Mouse (Mus musculus): ENCODE results near the gene Dlgap5.

Dlgap5 gene

DNA sequence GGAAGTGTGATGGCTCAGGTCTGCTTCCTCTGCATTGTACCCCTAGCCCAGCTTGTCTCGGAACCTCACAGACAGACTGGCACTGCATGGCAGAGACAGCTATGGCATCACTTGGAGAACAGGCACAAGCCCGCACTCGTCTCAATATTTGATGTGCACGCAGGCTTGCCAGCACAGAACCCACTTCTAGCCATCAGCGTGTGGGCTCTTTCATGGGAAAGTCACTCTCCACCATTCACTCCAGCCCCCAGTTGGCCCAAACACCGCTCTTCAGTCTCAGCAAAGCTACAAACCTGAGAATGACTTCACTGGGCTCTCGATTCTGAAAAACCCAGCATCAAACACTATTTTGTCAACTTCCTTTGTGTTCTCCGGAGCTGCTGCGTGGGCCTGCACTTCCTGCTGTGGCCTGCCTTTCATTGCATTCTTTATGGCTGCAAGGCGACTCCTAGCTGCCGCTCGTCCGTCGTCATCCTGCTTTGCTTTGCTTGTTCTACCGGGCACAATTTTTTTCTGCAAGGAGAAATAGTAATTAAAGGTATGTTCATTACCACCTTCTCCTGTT is 22.7 kb downstream of the Dlgap5 start:
- DNase-seq (ENCODE audit: low read depth, low spot score) = no peak

DNA sequence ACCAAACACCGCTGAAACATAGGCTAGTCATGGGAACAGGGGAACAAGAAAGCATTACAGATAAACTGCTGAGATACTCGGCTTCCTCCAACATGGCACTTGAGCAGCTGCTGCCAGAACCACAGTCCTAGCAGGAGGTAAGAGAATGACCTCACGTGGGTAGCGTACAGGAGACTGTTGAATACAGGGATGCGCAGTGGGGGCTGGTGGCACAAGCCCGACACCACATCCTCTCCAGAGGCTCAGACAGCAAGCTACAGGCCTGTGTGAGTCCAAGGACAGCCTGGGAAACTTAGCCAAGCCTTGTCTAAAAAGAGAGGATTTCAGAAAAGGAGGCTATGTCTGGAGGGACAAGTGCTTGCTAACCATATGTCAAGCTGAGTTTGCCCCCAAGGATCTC is 23.2 kb downstream of the Dlgap5 start:
- DNase-seq (ENCODE audit: low read depth, low spot score) = no peak

GRCm38 (mm10) chr14:47393354-47394094 is 24.7 kb downstream of the Dlgap5 start:
- DNase-seq (ENCODE audit: low read depth, low spot score) = no peak

- no peak for DNase-seq (ENCODE audit: low read depth, low spot score)
These were observed 32.1 kb downstream of the Dlgap5 start for GRCm38 (mm10) chr14:47386125-47386524.

- no peak for DNase-seq (ENCODE audit: low read depth, low spot score)
These were observed 33.6 kb downstream of the Dlgap5 start for GRCm38 (mm10) chr14:47384653-47385052.

GRCm38 (mm10) chr14:47383911-47384310 is 34.3 kb downstream of the Dlgap5 start:
- DNase-seq (ENCODE audit: low read depth, low spot score) = no peak

DNA sequence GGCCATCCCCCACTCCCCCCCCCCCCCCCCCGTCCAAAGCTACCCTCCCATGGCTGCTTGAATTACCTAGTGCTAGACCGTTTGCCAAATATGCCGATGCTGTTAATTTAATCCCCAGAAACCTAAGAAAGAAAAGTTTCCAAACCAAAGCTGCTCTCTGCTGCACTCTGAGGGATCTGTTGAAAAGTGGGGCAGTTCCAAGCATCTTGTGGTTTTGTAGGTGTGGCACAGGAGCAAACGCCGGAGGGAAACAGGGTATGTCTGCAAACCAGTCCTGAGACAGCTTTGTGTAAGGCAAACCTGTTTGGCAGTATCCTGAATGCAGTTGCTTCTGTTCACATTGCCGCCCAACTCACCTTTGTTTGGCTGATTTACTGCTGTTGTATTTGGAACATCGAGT is 39.9 kb downstream of the Dlgap5 start:
- DNase-seq (ENCODE audit: low read depth, low spot score) = no peak

DNA sequence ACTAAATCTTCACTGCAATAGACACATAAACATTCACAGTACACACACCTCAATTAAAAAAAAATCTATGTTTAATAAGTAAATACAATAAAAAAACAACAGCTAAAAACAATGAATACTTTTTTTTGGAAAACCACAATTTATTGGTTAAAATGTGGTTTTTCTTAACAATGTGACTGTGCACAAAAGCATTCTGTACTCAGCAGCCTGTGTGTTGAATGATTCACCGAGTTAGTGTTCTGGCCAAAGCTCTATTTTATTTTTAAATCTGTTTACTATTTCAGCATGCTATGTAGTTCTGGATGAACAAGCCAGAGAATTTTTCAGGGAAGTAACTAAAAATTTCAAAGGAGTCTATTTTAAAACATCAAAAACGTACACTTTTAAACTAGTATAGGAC is 41.7 kb downstream of the Dlgap5 start:
- DNase-seq (ENCODE audit: low read depth, low spot score) = no peak

DNA sequence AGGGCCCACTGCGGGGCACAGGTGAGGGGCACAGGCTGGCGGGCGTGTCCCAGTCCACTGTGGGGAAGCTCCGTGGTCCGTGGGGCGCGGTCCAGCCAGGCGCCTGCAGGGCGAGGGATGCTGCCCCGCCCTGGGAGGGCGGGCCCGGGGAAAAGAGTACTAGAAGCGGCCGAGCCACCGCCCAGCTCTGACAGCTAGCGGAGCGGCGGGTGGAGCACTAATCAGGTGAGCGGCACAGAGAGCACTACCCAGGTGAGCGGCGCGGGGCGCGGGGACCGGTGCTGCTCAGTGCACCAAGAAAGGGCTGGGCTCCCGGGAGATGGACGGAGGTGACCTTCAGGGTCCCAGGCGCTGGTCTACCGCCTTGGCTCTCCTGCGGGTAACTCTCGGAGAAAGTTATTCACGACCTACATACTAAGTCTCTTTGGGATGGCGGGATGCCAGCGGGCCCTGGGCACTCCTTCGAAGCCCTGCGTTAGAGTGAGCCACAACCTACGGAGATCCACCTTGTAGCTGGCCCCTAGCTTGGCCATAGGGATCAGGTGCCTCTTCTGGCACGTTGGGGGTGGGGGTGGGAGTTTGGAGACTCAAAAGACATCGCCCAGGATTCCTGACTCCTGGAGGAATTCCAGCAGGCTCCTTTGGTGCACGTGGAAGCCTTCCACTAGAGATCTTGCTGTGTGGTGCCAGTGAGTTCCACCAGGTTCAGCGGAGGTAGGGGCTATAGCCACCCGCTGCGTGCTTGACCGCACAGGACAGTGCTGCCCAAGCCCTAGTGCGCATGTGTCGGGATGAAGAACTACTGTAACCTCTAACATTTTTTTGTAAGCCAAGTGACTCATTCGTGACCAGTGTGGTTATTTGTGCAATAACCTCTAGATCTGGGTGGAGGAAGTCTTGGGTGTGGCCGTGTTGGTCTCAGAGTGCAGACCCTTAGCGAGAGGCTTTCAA is 44.2 kb downstream of the Dlgap5 start:
- DNase-seq (ENCODE audit: low read depth, low spot score) = peak; percentile 58

GRCm38 (mm10) chr14:47371689-47372088 is 46.5 kb downstream of the Dlgap5 start:
- DNase-seq (ENCODE audit: low read depth, low spot score) = no peak

- DNase-seq (ENCODE audit: low read depth, low spot score) = no peak
These were observed 47.4 kb downstream of the Dlgap5 start for GRCm38 (mm10) chr14:47370790-47371189.

DNA sequence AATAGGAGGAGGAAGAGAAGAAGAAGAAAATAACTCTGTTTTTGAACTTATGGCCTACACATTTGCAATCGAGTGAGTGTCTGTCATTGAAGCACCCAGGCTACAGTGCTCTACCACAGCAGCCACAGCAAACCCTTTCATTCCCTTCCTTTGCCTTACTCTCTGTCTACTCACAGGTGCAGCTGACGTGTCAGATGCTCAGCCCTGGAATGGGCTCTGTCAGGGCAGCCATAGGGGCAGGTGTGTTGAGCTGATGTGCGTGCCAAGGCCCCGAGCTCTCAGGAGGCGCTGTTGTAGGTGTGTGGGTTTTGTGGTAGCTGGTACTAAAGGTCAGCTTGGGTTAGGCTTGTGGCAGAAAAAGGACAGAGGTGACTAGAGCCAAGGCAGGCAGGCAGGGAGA is 48.5 kb downstream of the Dlgap5 start:
- DNase-seq (ENCODE audit: low read depth, low spot score) = no peak

- DNase-seq (ENCODE audit: low read depth, low spot score) = no peak
These were observed 50.7 kb downstream of the Dlgap5 start, which contains the start of gene Lgals3 for GRCm38 (mm10) chr14:47367461-47367860. Gene Lgals3, plus strand, starts transcription at chr14:47367751.

DNA sequence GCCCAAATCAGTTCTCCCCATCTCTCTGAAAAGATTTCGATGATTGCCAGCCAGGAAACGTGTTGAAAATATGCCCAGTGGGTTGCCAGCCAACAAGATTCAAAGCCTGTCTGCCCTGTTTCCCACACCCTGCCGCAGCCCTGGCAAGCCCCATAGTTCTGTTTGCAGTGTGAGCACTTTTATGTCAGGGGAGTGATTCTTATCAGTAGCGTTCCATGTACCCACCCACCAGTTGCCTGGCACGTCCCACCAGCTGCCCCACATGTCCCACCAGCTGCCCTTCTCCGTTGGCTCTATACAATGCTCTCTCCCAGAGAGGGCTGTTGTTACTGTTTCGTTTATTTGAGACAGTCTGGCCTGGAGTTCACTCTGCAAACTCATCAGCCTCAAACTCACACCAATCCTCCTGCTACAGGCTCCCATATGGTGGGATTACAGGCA is 51.3 kb downstream of the Dlgap5 start:
- no peak for DNase-seq (ENCODE audit: low read depth, low spot score)

DNA sequence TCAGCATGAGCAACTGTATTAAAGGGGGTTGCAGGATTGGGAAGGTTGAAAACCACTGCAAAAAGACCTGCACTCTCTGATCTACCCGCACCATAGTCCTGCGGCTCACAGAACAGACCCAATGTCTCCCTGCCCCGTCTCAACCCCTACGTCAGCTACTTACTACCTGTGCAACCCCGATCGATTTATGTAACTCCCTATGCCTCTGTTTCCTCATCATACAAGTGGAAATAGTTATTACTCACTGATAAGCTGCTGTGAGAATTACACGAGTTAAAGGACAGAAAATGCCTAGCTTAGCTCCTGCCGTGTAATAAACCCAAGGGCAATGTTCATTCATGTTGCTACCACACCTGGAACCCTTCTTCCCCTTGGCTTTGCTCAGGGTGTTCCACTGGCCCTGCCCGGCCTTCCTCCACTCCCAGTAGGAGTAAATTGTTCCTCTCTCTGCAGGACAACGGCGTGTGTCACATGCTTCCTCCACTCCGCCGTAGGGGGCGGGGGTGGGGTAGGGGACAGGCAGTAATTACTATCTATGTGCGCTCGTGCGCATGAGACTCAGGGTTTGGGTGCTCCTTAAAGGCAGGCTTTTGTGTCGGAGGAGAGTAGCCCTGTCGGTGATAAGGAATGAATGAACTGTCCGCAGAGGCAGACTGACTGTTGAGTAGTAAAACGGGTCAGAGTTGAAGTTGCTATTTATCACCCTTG is 53.3 kb downstream of the Dlgap5 start:
- no peak for DNase-seq (ENCODE audit: low read depth, low spot score)

- no peak for DNase-seq (ENCODE audit: low read depth, low spot score)
These were observed 56.3 kb downstream of the Dlgap5 start for GRCm38 (mm10) chr14:47361899-47362298.

- DNase-seq (ENCODE audit: low read depth, low spot score) = no peak
These were observed 56.8 kb downstream of the Dlgap5 start for GRCm38 (mm10) chr14:47361418-47361817.

GRCm38 (mm10) chr14:47359610-47360009 is 58.6 kb downstream of the Dlgap5 start:
- no peak for DNase-seq (ENCODE audit: low read depth, low spot score)

DNA sequence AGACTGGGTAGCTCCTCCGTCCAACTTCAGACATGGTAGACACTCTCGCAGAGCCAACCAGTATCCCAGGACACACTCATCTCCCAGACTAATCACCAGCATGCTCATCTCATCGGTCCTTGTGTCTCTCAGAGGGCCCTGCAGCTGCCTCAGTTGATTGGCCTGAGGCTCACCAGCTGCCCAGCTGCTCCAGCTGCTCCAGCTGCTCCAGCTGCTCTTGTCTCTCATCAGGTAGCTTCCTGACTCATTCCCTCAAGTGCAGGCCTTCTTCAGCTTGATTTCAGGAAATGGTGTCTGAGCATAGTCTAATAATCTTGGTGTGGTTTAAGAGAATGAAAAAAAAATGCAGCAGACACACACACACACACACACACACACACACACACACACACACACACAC is 61.6 kb downstream of the Dlgap5 start:
- DNase-seq (ENCODE audit: low read depth, low spot score) = no peak

DNA sequence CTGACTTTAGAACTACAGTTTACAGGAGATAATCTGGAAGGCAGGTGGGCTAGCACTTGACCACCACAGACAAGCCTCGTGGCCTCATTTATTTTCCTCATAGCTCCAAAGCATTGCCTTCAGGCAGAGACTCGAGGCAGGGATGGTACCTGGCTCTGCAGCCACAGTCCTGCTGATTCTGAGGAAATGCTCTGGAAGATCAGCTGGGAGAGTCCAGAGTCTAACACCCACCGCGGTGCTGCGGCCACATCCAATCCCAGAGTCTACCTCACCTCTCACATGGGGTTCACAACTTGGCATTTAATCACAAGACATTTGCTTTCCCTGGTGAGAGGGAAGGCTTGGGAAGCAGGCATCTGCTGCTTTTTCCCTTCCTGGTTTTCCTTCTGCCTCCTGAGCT is 63.3 kb downstream of the Dlgap5 start:
- DNase-seq (ENCODE audit: low read depth, low spot score) = no peak

GRCm38 (mm10) chr14:47354111-47354577 is 64.1 kb downstream of the Dlgap5 start:
- peak; percentile 50 for DNase-seq (ENCODE audit: low read depth, low spot score)

GRCm38 (mm10) chr14:47353240-47353639 is 65.0 kb downstream of the Dlgap5 start:
- no peak for DNase-seq (ENCODE audit: low read depth, low spot score)
